ENCODE assay signal across 8 mouse cellular contexts in the genomic region with DNA sequence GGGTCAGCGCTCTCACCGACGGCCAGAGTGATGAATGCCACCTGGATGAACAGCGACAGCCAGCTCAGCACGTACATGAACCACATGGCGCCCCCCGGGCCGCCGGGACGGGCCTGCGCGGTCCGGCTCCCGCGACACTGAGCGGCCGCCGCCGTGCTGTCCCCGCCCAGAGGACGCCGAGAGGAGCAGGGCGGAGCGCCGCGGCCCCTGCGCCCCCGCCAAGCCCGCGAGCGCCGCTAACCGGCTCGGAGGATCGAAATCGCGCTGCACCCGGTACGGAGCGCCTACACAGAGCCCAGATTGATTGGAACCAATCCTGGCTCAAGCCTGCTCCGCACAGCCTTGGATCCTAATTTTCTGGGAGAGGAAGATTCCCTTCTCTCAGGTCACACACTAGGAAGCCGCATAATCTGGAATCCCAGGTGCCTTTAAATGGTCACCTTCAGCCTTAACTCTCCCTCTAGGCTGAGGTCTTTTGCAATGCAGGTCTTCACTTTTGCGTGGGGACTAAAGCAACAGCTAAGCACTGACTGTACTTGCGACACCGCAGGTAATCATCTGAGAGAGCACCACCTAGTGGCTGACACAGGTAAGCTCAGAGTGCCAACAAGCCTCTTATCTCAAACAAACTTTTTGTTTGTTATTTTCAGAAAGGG. TPM values are rescaled to one million over a fixed set of nuclear protein-coding genes. Genes with fewer than 3 reads are reported as not detected.
A peak's percentile ranks its signal among the peaks of the same experiment; 100 is the strongest.
DNase-seq lines count a peak whose midpoint lies in the region; ATAC-seq and TF ChIP-seq lines count a peak whose summit lies in the region.

A gene (minus strand): TSS at position 176 of the 656 bp plus-strand sequence.

- peak within 1 kb of the TSS; percentile 84 for H3K4me2 ChIP-seq in kidney, embryonic 14.5 days (replicated peaks; ENCODE audit: low read depth, low read length)
- H3K4me2 ChIP-seq in limb, embryonic 15.5 days, result peak within 1 kb of the TSS; percentile 78

- WGBS in kidney, embryonic 14.5 days, result under 1% methylated on average over 45 of the region's 45 CpGs
- WGBS in limb, embryonic 15.5 days, result under 1% methylated on average over 43 of the region's 45 CpGs

- no peaks in the 10 kb centered on the region for H3K9me3 ChIP-seq in kidney, embryonic 14.5 days (ENCODE audit: control insufficient read depth, low read length)
- H3K9me3 ChIP-seq in limb, embryonic 15.5 days, result no peaks in the 10 kb centered on the region

- no peak for TF ChIP-seq POLR2A in bone marrow macrophage, adult 2 months (IDR thresholded peaks at IDR 0.05; ENCODE audit: borderline replicate concordance, low read depth, low read length)
- peak; percentile 96 for TF ChIP-seq POLR2A in embryonic fibroblast, embryonic 13.5 days (IDR thresholded peaks at IDR 0.05; ENCODE audit: low read depth, low read length)

- peak within 1 kb of the TSS; percentile 99 for H3K4me3 ChIP-seq in bone marrow macrophage, adult 2 months (ENCODE audit: insufficient read depth, low read length)
- peak within 1 kb of the TSS; percentile 93 for H3K4me3 ChIP-seq in embryonic fibroblast, embryonic 13.5 days (ENCODE audit: insufficient read depth, low read length)
- H3K4me3 ChIP-seq in kidney, embryonic 14.5 days (ENCODE audit: low read length), result peak within 1 kb of the TSS; percentile 96
- H3K4me3 ChIP-seq in limb, embryonic 15.5 days, result peak within 1 kb of the TSS; percentile 93

- peak; percentile 85 for DNase-seq in A20 (ENCODE audit: low read depth, low spot score)
- DNase-seq in heart, adult 9 months (ENCODE audit: low spot score in 2 of 2), result peak; percentile 89
- DNase-seq in monocyte, adult 2 months (ENCODE audit: low read depth in 1 of 2, low spot score in 2 of 2), result peak; percentile 70 to 79
- DNase-seq in spleen, postnatal 36 days (ENCODE audit: low spot score in 2 of 2), result peak; percentile 84 to 87

- TF ChIP-seq CTCF in bone marrow macrophage, adult 2 months (IDR thresholded peaks at IDR 0.05; ENCODE audit: low read depth, low read length), result peak; percentile 87
- TF ChIP-seq CTCF in embryonic fibroblast, embryonic 13.5 days (IDR thresholded peaks at IDR 0.05; ENCODE audit: borderline replicate concordance, insufficient read depth, low read length), result peak; percentile 80

- peak within 1 kb of the TSS; percentile 93 for H3K9ac ChIP-seq in kidney, embryonic 14.5 days (ENCODE audit: low read depth, low read length)
- peak within 1 kb of the TSS; percentile 96 for H3K9ac ChIP-seq in limb, embryonic 15.5 days

- peaks cover 18% of the 10 kb centered on the region for H3K36me3 ChIP-seq in kidney, embryonic 14.5 days (ENCODE audit: control insufficient read depth, insufficient read depth, low read length)
- peaks cover 24% of the 10 kb centered on the region for H3K36me3 ChIP-seq in limb, embryonic 15.5 days

- H3K4me1 ChIP-seq in bone marrow macrophage, adult 2 months (ENCODE audit: control insufficient read depth, insufficient read depth, low read length), result peaks cover 8% of the 10 kb centered on the region
- H3K4me1 ChIP-seq in embryonic fibroblast, embryonic 13.5 days (ENCODE audit: control insufficient read depth, insufficient read depth, low read length), result 0 out of 2 replicates have a peak, but pooled peaks cover 3% of the 10 kb centered on the region
- 0 out of 2 replicates have a peak, but pooled peaks cover 5% of the 10 kb centered on the region for H3K4me1 ChIP-seq in kidney, embryonic 14.5 days (ENCODE audit: control insufficient read depth, insufficient read depth, low read length)
- H3K4me1 ChIP-seq in limb, embryonic 15.5 days, result peaks cover 16% of the 10 kb centered on the region

- H3K27ac ChIP-seq in bone marrow macrophage, adult 2 months (ENCODE audit: insufficient read depth, low read depth, low read length), result peak within 1 kb of the TSS; percentile 79
- peak within 1 kb of the TSS; percentile 59 for H3K27ac ChIP-seq in embryonic fibroblast, embryonic 13.5 days (ENCODE audit: insufficient read depth, low read length)
- peak within 1 kb of the TSS; percentile 79 for H3K27ac ChIP-seq in kidney, embryonic 14.5 days (ENCODE audit: low read depth, low read length)
- H3K27ac ChIP-seq in limb, embryonic 15.5 days, result peak within 1 kb of the TSS; percentile 89

- no peaks in the 10 kb centered on the region for H3K27me3 ChIP-seq in kidney, embryonic 14.5 days (ENCODE audit: control insufficient read depth, insufficient read depth, low read length)
- H3K27me3 ChIP-seq in limb, embryonic 15.5 days, result no peaks in the 10 kb centered on the region

- peak; percentile 92 for ATAC-seq in kidney, embryonic 14.5 days (ENCODE audit: low FRiP score, low TSS enrichment)
- ATAC-seq in limb, embryonic 15.5 days (ENCODE audit: insufficient number of reproducible peaks, low FRiP score, low TSS enrichment, low read depth), result peak; percentile 93

RNA-seq across cellular contexts. Expression of the gene that starts here (rescaled TPM):
- 97.3 and 108 TPM in 2 replicates for polyA plus RNA-seq in bone marrow macrophage, adult 2 months (2012; ENCODE audit: insufficient read depth, insufficient read length, missing spikeins)
- polyA plus RNA-seq in embryonic fibroblast, embryonic 13.5 days (2011; ENCODE audit: insufficient read length, low read depth, missing spikeins), result 104 and 110 TPM in 2 replicates
- polyA plus RNA-seq in kidney, embryonic 14.5 days (2014; fragmentation: Nextera tagmentation; extraction: Ambion mirVana), result 59.8 and 67.3 TPM in 2 replicates
- 89.0 and 90.3 TPM in 2 replicates for polyA plus RNA-seq in limb, embryonic 15.5 days (2015; fragmentation: Nextera tagmentation; extraction: Ambion mirVana)

Comparison
In these comparisons a context has a peak if more than half of its experiments do, and no peak if none do; other contexts are left out.
1. Peak in every context shown above with its lines: DNase-seq, ATAC-seq, H3K4me3 ChIP-seq and H3K27ac ChIP-seq.